Mouse (Mus musculus): ENCODE results near the gene Gpm6a. TPM values are rescaled to one million over a fixed set of nuclear protein-coding genes. Genes with fewer than 3 reads are reported as not detected.

The Gpm6a gene
- polyA plus RNA-seq (2012; rRNA removed) = 0.63 and 0.70 TPM in 2 replicates

GRCm38 (mm10) chr8:54954741-54955455 lies at the start of gene Gpm6a:
Gene Gpm6a (plus strand): TSS chr8:54954843.

Other genes starting within 250 kb of the Gpm6a start
- 0.01 and 0.02 TPM in 2 replicates for gene Wdr17, start 67.7 kb upstream of the Gpm6a start, polyA plus RNA-seq (2012; rRNA removed)